Mouse (Mus musculus) c-Kit-positive CD71-negative TER-119-negative erythroid progenitor cells, embryonic 14.5 days (primary cell): ENCODE results near the gene Trmo.

Experiments
- DNase-seq: peaks from one replicate; pipeline ENCODE4 v3.0.0-alpha.2; 2013; ENCODE audit warnings: low read depth

Gene Trmo

GRCm38 (mm10) chr4:46339026-46339425, 50.2 kb downstream of the Trmo start:
- DNase-seq: no peak

- DNase-seq: no peak
Observed at GRCm38 (mm10) chr4:46337990-46338389, 51.2 kb downstream of the Trmo start.

GRCm38 (mm10) chr4:46335846-46336245, 53.4 kb downstream of the Trmo start:
- no peak for DNase-seq

- no peak for DNase-seq
Observed at GRCm38 (mm10) chr4:46328906-46329305, 60.3 kb downstream of the Trmo start.
